Mouse (Mus musculus) MEL (cell line): ENCODE measurements around the gene Rsad2. TPM values are rescaled to one million over a fixed set of nuclear protein-coding genes. Genes with fewer than 3 reads are reported as not detected.

ENCODE experiments used
- DNase-seq: peaks from one replicate; pipeline ENCODE4 v3.0.0; 2011; ENCODE audit warnings: low read depth, low spot score
- H3K27ac ChIP-seq: 2 replicates; pipeline ENCODE4 v1.5.1; 2012; ENCODE audit warnings: low read depth, mild to moderate bottlenecking, control low read depth, low read length, moderate library complexity; ENCODE audit not compliant: control insufficient read depth
- H3K27me3 ChIP-seq, 2 experiments: fragments of 150-350 bp in 1 of 2; sonication (generic) in 1 of 2; 2 replicates each; pipeline ENCODE4 v1.6.1; 2012; ENCODE audit warnings: low read length in 2 of 2, mild to moderate bottlenecking in 2 of 2, improper control_type of control experiment in 1 of 2, moderate library complexity in 1 of 2; ENCODE audit not compliant: insufficient read depth in 2 of 2, control insufficient read depth in 1 of 2
- H3K36me3 ChIP-seq, 2 experiments: 2 replicates each; pipeline ENCODE4 v1.6.1; 2012 to 2014; ENCODE audit warnings: low read length in 2 of 2, improper control_type of control experiment in 1 of 2, inconsistent platforms in 1 of 2, mild to moderate bottlenecking in 1 of 2; ENCODE audit not compliant: insufficient read depth in 2 of 2, control insufficient read depth in 1 of 2
- H3K4me1 ChIP-seq, 2 experiments: fragments of 150-350 bp in 1 of 2; sonication (generic) in 1 of 2; 2 replicates each; pipeline ENCODE4 v1.6.1; 2012; ENCODE audit warnings: low read length in 2 of 2, improper control_type of control experiment in 1 of 2, mild to moderate bottlenecking in 1 of 2; ENCODE audit not compliant: insufficient read depth in 2 of 2, control insufficient read depth in 1 of 2
- H3K4me3 ChIP-seq, 2 experiments: fragments of 150-350 bp in 1 of 2; sonication (generic) in 1 of 2; 2 replicates each; pipeline ENCODE4 v1.5.1; 2012; ENCODE audit warnings: low read depth in 2 of 2, low read length in 2 of 2, mild to moderate bottlenecking in 2 of 2, moderate library complexity in 2 of 2, control low read depth in 1 of 2, improper control_type of control experiment in 1 of 2; ENCODE audit not compliant: control insufficient read depth in 1 of 2, insufficient read depth in 1 of 2
- H3K79me2 ChIP-seq: 2 replicates; pipeline ENCODE4 v1.6.1; 2012; ENCODE audit warnings: mild to moderate bottlenecking, low read length, moderate library complexity; ENCODE audit not compliant: control insufficient read depth, poor library complexity, insufficient read depth
- H3K9ac ChIP-seq: 2 replicates; pipeline ENCODE4 v1.6.1; 2012; ENCODE audit warnings: low read depth, mild to moderate bottlenecking, control low read depth, low read length, moderate library complexity; ENCODE audit not compliant: control insufficient read depth, poor library complexity, severe bottlenecking
- H3K9me3 ChIP-seq: fragments of 150-350 bp; sonication (generic); replicated peaks from 2 replicates; pipeline ENCODE4 v1.6.1; 2012; ENCODE audit warnings: mild to moderate bottlenecking, low read length, improper control_type of control experiment, moderate library complexity; ENCODE audit not compliant: insufficient read depth
- BHLHE40 ChIP-seq: IDR thresholded peaks from 2 replicates; pipeline ENCODE4 v1.6.1; 2012; ENCODE audit warnings: low read depth, mild to moderate bottlenecking, inconsistent platforms, low read length, improper control_type of control experiment, borderline replicate concordance
- CHD2 ChIP-seq: IDR thresholded peaks from 2 replicates; pipeline ENCODE4 v1.6.1; 2011; ENCODE audit warnings: low read length, improper control_type of control experiment
- CTCF ChIP-seq, 3 experiments: IDR thresholded peaks in 2 of 3; conservative IDR thresholded peaks in 1 of 3; 2 replicates each; pipeline ENCODE4 v1.5.1; 2011 to 2012; ENCODE audit warnings: low read length in 3 of 3, low read depth in 2 of 3, mild to moderate bottlenecking in 2 of 3, improper control_type of control experiment in 1 of 3, inconsistent platforms in 1 of 3, mixed read lengths in 1 of 3, moderate library complexity in 1 of 3; ENCODE audit not compliant: control insufficient read depth in 1 of 3, insufficient read depth in 1 of 3, poor library complexity in 1 of 3, severe bottlenecking in 1 of 3
- E2F4 ChIP-seq: IDR thresholded peaks from 2 replicates; pipeline ENCODE4 v1.6.1; 2011; ENCODE audit warnings: low read depth, low read length, improper control_type of control experiment, borderline replicate concordance
- ELF1 ChIP-seq: IDR thresholded peaks from 2 replicates; pipeline ENCODE4 v1.6.1; 2014; ENCODE audit warnings: low read depth, mild to moderate bottlenecking, inconsistent platforms, low read length, improper control_type of control experiment, moderate library complexity
- EP300 ChIP-seq, 2 experiments: IDR thresholded peaks; 2 replicates each; pipeline ENCODE4 v1.6.1; 2011; ENCODE audit warnings: improper control_type of control experiment in 2 of 2, low read length in 2 of 2, low read depth in 1 of 2, mild to moderate bottlenecking in 1 of 2
- ETS1 ChIP-seq: IDR thresholded peaks from 2 replicates; pipeline ENCODE4 v1.6.1; 2012; ENCODE audit warnings: low read depth, mild to moderate bottlenecking, inconsistent platforms, low read length, improper control_type of control experiment, moderate library complexity
- GABPA ChIP-seq: IDR thresholded peaks from 2 replicates; pipeline ENCODE4 v1.6.1; 2012; ENCODE audit warnings: low read depth, mild to moderate bottlenecking, inconsistent platforms, low read length, improper control_type of control experiment, moderate library complexity
- GATA1 ChIP-seq: IDR thresholded peaks from 2 replicates; pipeline ENCODE4 v1.6.1; 2011; ENCODE audit warnings: low read depth, low read length, improper control_type of control experiment
- JUND ChIP-seq: IDR thresholded peaks from 2 replicates; pipeline ENCODE4 v1.6.1; 2011; ENCODE audit warnings: low read depth, mild to moderate bottlenecking, improper control_type of control experiment, low read length
- MYB ChIP-seq: IDR thresholded peaks from 2 replicates; pipeline ENCODE4 v1.6.1; 2011; ENCODE audit warnings: mild to moderate bottlenecking, low read depth, low read length, improper control_type of control experiment
- NRF1 ChIP-seq: IDR thresholded peaks from 2 replicates; pipeline ENCODE4 v1.6.1; 2014; ENCODE audit warnings: low read depth, mild to moderate bottlenecking, inconsistent platforms, low read length, improper control_type of control experiment, moderate library complexity; ENCODE audit not compliant: poor library complexity, insufficient read depth, severe bottlenecking
- POLR2A ChIP-seq, 2 experiments: IDR thresholded peaks; 2 replicates each; pipeline ENCODE4 v1.6.1; 2011 to 2012; ENCODE audit warnings: low read length in 2 of 2, mild to moderate bottlenecking in 2 of 2, control low read depth in 1 of 2, improper control_type of control experiment in 1 of 2, low read depth in 1 of 2, moderate library complexity in 1 of 2; ENCODE audit not compliant: control insufficient read depth in 1 of 2, insufficient read depth in 1 of 2, poor library complexity in 1 of 2
- POLR2AphosphoS2 ChIP-seq: IDR thresholded peaks from 2 replicates; pipeline ENCODE4 v1.6.1; 2011; ENCODE audit warnings: low read length, improper control_type of control experiment
- RAD21 ChIP-seq: IDR thresholded peaks from 2 replicates; pipeline ENCODE4 v1.6.1; 2011; ENCODE audit warnings: mild to moderate bottlenecking, low read depth, low read length, improper control_type of control experiment
- RCOR1 ChIP-seq: IDR thresholded peaks from 2 replicates; pipeline ENCODE4 v1.6.1; 2012; ENCODE audit warnings: low read depth, mild to moderate bottlenecking, inconsistent platforms, low read length, improper control_type of control experiment
- SIN3A ChIP-seq: IDR thresholded peaks from 2 replicates; pipeline ENCODE4 v1.6.1; 2012; ENCODE audit warnings: low read length, improper control_type of control experiment, inconsistent platforms
- TAL1 ChIP-seq: IDR thresholded peaks from 2 replicates; pipeline ENCODE4 v1.6.1; 2012; ENCODE audit warnings: mild to moderate bottlenecking, inconsistent platforms, low read length, moderate library complexity, mixed read lengths
- TCF12 ChIP-seq: IDR thresholded peaks from 2 replicates; pipeline ENCODE4 v1.6.1; 2014; ENCODE audit warnings: low read depth, mild to moderate bottlenecking, inconsistent platforms, low read length, improper control_type of control experiment, moderate library complexity
- USF1 ChIP-seq: IDR thresholded peaks from 2 replicates; pipeline ENCODE4 v1.6.1; 2014; ENCODE audit warnings: low read depth, mild to moderate bottlenecking, inconsistent platforms, low read length, improper control_type of control experiment, moderate library complexity
- ZC3H11A ChIP-seq: IDR thresholded peaks from 2 replicates; pipeline ENCODE4 v1.6.1; 2012; ENCODE audit warnings: low read depth, mild to moderate bottlenecking, inconsistent platforms, low read length, improper control_type of control experiment
- ZKSCAN1 ChIP-seq: IDR thresholded peaks from 2 replicates; pipeline ENCODE4 v1.6.1; 2012; ENCODE audit warnings: low read depth, mild to moderate bottlenecking, inconsistent platforms, low read length, improper control_type of control experiment, moderate library complexity
- ZMIZ1 ChIP-seq: IDR thresholded peaks from 2 replicates; pipeline ENCODE4 v1.6.1; 2012; ENCODE audit warnings: low read depth, mild to moderate bottlenecking, inconsistent platforms, low read length, improper control_type of control experiment, moderate library complexity
- ZNF384 ChIP-seq: IDR thresholded peaks from 2 replicates; pipeline ENCODE4 v1.6.1; 2012; ENCODE audit warnings: low read depth, mild to moderate bottlenecking, inconsistent platforms, low read length, improper control_type of control experiment
- polyA plus RNA-seq, 2 experiments: library from polyadenylated mRNA; stranded (reverse) in 1 of 2; unstranded in 1 of 2; fragments of >175 nt in 1 of 2; fragments of >200 nt in 1 of 2; gene quantifications; 2 replicates each; pipeline versions ENCODE4 v1.2.1 to v1.2.4; 2012; ENCODE audit warnings: low replicate concordance in 2 of 2, low read depth in 1 of 2; ENCODE audit not compliant: insufficient read length in 2 of 2, insufficient read depth in 1 of 2, missing spikeins in 1 of 2
- total RNA-seq: library from RNA; depleted of rRNA; stranded (reverse); fragments of 300-350 nt; gene quantifications from 2 replicates; pipeline ENCODE4 v1.2.3, GENCODE M21; 2012

Gene Rsad2
- total and polyA plus RNA-seq, 3 experiments, result 0.42 to 0.61 TPM; not detected in 1

DNA sequence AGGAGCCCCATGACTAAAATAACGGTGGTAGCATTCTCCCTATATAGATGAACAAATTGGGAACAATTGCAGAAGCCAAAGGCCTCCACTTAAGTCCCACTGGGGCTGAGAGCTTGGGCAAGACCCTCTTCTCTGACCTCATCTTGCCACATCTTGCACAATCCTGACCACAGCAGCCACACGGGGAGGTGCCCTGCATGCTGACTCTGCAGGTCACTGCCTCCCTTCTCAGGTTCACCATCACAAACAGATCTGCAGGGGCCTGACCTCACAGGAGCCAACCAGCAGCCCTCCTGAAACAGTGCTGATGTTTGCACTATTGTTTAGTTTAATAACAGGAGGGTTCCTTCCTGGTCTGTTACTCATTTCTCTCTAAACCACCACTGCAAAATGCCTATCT lies 57.7 kb downstream of the Rsad2 start:
- Histone ChIP-seq H3K27ac (no peak overlapping the region), H3K9me3 (no peaks in the 10 kb centered on the region)
- no peak for TF ChIP-seq CHD2
- no peak for TF ChIP-seq MYB
- no peak for TF ChIP-seq USF1
- TF ChIP-seq EP300 (IDR thresholded peaks at IDR 0.05; ENCODE audit: low read depth in 1 of 2, low read length in 2 of 2), result no peak
- no peak for TF ChIP-seq NRF1
- TF ChIP-seq ETS1, result no peak
- TF ChIP-seq, all 39 proteins: peak for 0
- Histone ChIP-seq H3K27me3 (no peaks in the 10 kb centered on the region), H3K4me1 (no peaks in the 10 kb centered on the region), H3K4me3 (no peak overlapping the region), H3K79me2 (no peaks in the 10 kb centered on the region), H3K9ac (no peak overlapping the region), H3K36me3 (no peaks in the 10 kb centered on the region)
- no peak for DNase-seq

DNA sequence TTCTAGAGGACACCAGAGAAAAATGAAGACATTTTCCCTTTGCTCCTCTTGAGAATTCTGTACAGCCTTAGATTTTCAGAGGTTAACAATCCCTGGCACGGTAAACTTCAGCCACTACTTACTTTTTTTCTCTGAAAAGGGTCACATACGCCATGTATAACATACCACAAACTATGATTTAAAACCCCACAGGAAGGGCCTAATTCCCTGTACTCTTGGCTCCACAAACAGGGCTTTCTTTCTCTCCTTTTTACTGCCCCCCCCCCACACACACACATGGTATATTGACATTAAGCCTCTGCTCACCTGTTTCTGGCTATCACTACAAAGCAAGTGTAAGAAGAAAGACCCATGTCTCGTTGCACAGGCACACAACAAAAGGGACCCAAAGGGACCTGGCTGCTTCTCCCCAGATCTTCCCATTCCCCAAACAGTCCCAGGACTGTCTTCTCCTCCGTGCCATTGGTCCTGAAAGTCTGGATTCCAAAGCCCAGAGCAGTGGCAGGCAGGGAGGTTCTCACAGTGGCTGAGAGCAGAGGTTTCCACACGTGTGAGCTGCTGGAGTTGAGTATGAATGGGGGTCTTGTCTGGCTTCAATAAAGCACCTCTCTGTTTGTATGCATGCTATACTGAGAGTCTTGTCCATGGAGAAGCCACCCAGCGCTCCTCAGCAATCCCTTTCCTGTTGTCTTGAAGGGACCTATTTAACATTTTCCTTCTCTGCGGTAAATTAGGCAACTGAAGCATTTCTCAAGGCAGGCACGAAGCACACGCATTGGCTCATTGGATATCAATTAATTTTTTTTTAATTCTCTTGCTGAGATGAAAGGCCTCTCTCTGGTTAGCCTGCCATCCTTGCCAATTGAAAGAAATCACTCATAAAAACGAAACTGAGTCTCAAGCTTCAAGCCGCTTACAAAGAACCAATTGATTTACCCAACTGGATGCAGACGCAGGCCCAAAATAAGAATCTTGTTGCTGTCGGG lies 61.5 kb downstream of the Rsad2 start:
- TF ChIP-seq TCF12, result no peak
- no peak for TF ChIP-seq GATA1

DNA sequence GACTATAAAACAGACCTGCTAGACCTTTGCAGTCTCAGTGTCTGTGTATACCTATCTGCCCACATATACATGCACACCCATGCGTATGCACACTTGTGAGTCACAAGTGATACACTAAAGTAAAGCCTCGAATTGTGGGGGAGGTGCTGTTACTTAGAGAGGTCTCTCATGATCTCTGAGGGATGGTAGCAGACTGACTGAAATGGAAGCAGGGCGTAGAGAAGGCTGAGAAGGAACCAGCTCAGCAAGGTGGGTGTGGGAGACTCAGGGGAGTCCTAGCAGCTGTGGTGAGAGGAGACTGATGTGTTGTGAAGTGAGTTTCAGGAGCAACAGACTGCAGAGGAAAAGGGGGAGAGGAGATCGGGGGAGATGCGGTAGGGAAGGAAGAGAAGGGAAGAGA lies 63.0 kb downstream of the Rsad2 start:
- no peaks in the 10 kb centered on the region for H3K36me3 ChIP-seq
- H3K9ac ChIP-seq, result no peak overlapping the region
- TF ChIP-seq BHLHE40, result no peak
- TF ChIP-seq CTCF (IDR thresholded peaks at IDR 0.05 in 2 of 3, conservative IDR thresholded peaks at IDR 0.05 in 1 of 3; ENCODE audit: control insufficient read depth in 1 of 3, insufficient read depth in 1 of 3, low read depth in 2 of 3, low read length in 3 of 3, poor library complexity in 1 of 3, severe bottlenecking in 1 of 3), result no peak
- no peak for TF ChIP-seq ZNF384
- no peak for TF ChIP-seq POLR2AphosphoS2
- TF ChIP-seq ZC3H11A, result no peak
- TF ChIP-seq USF1, result no peak
- TF ChIP-seq JUND, result no peak
- TF ChIP-seq E2F4, result no peak
- TF ChIP-seq SIN3A, result no peak
- TF ChIP-seq ZMIZ1, result no peak
- TF ChIP-seq ZKSCAN1, result no peak
- no peak for TF ChIP-seq POLR2A (IDR thresholded peaks at IDR 0.05; ENCODE audit: control insufficient read depth in 1 of 2, insufficient read depth in 1 of 2, low read depth in 1 of 2, low read length in 2 of 2, poor library complexity in 1 of 2)
- no peak for TF ChIP-seq EP300 (IDR thresholded peaks at IDR 0.05; ENCODE audit: low read depth in 1 of 2, low read length in 2 of 2)
- TF ChIP-seq ELF1, result no peak
- TF ChIP-seq RAD21, result no peak
- no peak for TF ChIP-seq CHD2
- TF ChIP-seq MYB, result no peak
- no peak for TF ChIP-seq GABPA
- no peak for TF ChIP-seq TAL1
- TF ChIP-seq RCOR1, result no peak
- TF ChIP-seq, all 39 proteins: peak for 0
- Histone ChIP-seq H3K27ac (no peak overlapping the region), H3K27me3 (no peaks in the 10 kb centered on the region), H3K79me2 (no peaks in the 10 kb centered on the region), H3K9me3 (no peaks in the 10 kb centered on the region), H3K4me1 (no peaks in the 10 kb centered on the region), H3K4me3 (no peak overlapping the region)
- DNase-seq, result no peak

More for the DNA sequence above, 61.5 kb downstream of the Rsad2 start:
- no peak overlapping the region for H3K27ac ChIP-seq
- no peak overlapping the region for H3K4me3 ChIP-seq
- no peaks in the 10 kb centered on the region for H3K9me3 ChIP-seq
- H3K4me1 ChIP-seq, result no peaks in the 10 kb centered on the region
- DNase-seq, result no peak
- no peaks in the 10 kb centered on the region for H3K79me2 ChIP-seq
- no peak overlapping the region for H3K9ac ChIP-seq
- H3K27me3 ChIP-seq, result no peaks in the 10 kb centered on the region
- H3K36me3 ChIP-seq, result no peaks in the 10 kb centered on the region
